8 mouse cellular contexts compared by ENCODE assay signal in genomic region chr12:30050235-30050634, GRCm38 (mm10).
DNase-seq lines count a peak whose midpoint lies in the region; ATAC-seq lines count a peak whose summit lies in the region.

No protein-coding gene starts in this region.

- 19% methylated on average over 4 of the region's 4 CpGs for WGBS in intestine, embryonic 14.5 days
- WGBS in intestine, embryonic 15.5 days, result 12% methylated on average over 4 of the region's 4 CpGs

- H3K9ac ChIP-seq in intestine, embryonic 14.5 days (ENCODE audit: low read length), result no peak overlapping the region
- H3K9ac ChIP-seq in intestine, embryonic 15.5 days, result no peak overlapping the region

- H3K9me3 ChIP-seq in intestine, embryonic 14.5 days (ENCODE audit: control insufficient read depth, low read length), result no peaks in the 10 kb centered on the region
- H3K9me3 ChIP-seq in intestine, embryonic 15.5 days, result no peaks in the 10 kb centered on the region

- intact Hi-C loops in left cerebral cortex, postnatal 25 days (cut with DNase I), result loop anchor here (2.0 to 10.0 kb wide), 5 partner anchors 75 to 837 kb away; no protein-coding TSS in a partner anchor

- DNase-seq in intestine, embryonic 14.5 days (ENCODE audit: low spot score), result peak; percentile 75
- DNase-seq in MN1 (ENCODE audit: low spot score), result peak; percentile 25
- peak; percentile 47 for DNase-seq in cerebellum, adult 8-10 months
- peak; percentile 58 for DNase-seq in gastrocnemius, postnatal 10 days
- peak; percentile 70 to 78 for DNase-seq in left cerebral cortex, postnatal 25 days (ENCODE audit: low spot score in 2 of 2)
- DNase-seq in retina, adult 2 months (ENCODE audit: low read depth, low spot score), result peak; percentile 58
- no peak for DNase-seq in spleen, postnatal 14 days (ENCODE audit: low spot score in 2 of 2)

- no peak overlapping the region for H3K4me3 ChIP-seq in intestine, embryonic 14.5 days (ENCODE audit: low read depth, low read length)
- H3K4me3 ChIP-seq in intestine, embryonic 15.5 days (replicated peaks), result no peak overlapping the region

- no peaks in the 10 kb centered on the region for H3K4me1 ChIP-seq in intestine, embryonic 14.5 days (replicated peaks; ENCODE audit: control insufficient read depth, insufficient read depth, low read length)
- H3K4me1 ChIP-seq in intestine, embryonic 15.5 days (replicated peaks), result no peaks in the 10 kb centered on the region

- no peak for ATAC-seq in intestine, embryonic 14.5 days (replicated peaks; ENCODE audit: low FRiP score, low TSS enrichment, low read depth)
- no peak for ATAC-seq in intestine, embryonic 15.5 days

- no peaks in the 10 kb centered on the region for H3K27me3 ChIP-seq in intestine, embryonic 14.5 days (replicated peaks; ENCODE audit: control insufficient read depth, insufficient read depth, low read length)
- H3K27me3 ChIP-seq in intestine, embryonic 15.5 days (replicated peaks), result no peaks in the 10 kb centered on the region

- no peak overlapping the region for H3K4me2 ChIP-seq in intestine, embryonic 14.5 days (ENCODE audit: low read length)
- H3K4me2 ChIP-seq in intestine, embryonic 15.5 days (replicated peaks), result no peak overlapping the region

- no peak overlapping the region for H3K27ac ChIP-seq in intestine, embryonic 14.5 days (ENCODE audit: low read depth)
- H3K27ac ChIP-seq in intestine, embryonic 15.5 days, result no peak overlapping the region

- H3K36me3 ChIP-seq in intestine, embryonic 14.5 days (ENCODE audit: control insufficient read depth, insufficient read depth, low read length), result no peaks in the 10 kb centered on the region
- H3K36me3 ChIP-seq in intestine, embryonic 15.5 days, result no peaks in the 10 kb centered on the region

Comparison
In these comparisons a context has a peak if more than half of its experiments do, and no peak if none do; other contexts are left out.
1. DNase-seq: peak in intestine, embryonic 14.5 days (single experiment), MN1 (single experiment), cerebellum, adult 8-10 months (single experiment), gastrocnemius, postnatal 10 days (single experiment), left cerebral cortex, postnatal 25 days (2 of 2) and retina, adult 2 months (single experiment); none in spleen, postnatal 14 days (0 of 2).